Mouse (Mus musculus) adrenal gland, postnatal 10 days (tissue): ENCODE results near the gene Gm21854. TPM values are rescaled to one million over a fixed set of nuclear protein-coding genes. Genes with fewer than 3 reads are reported as not detected.
"Not testable (repeated sequence)": the region's sequence is repeated elsewhere in the genome, so short reads cannot be mapped to it uniquely, and the experiment has no call there.

Source experiments
- DNase-seq: peaks from one replicate; pipeline ENCODE4 v3.0.0; 2021; ENCODE audit warnings: mixed read lengths
- long read RNA-seq, 2 experiments: library from polyadenylated mRNA; stranded (forward); transcript quantifications; one replicate each; pipeline ENCODE4 v2.0.0; 2021
- total RNA-seq, 2 experiments: library from RNA; stranded (reverse); gene quantifications; 2 replicates each; pipeline ENCODE4 v1.2.3; 2021

Gm21854 gene
- total RNA-seq = not detected
- long read RNA-seq, experiment 1 = 0 reads
- long read RNA-seq, experiment 2 = 0 reads

GRCm38 (mm10) chrY:5656686-5657085, at the start of gene Gm21854:
Gene Gm21854 (plus strand): TSS chrY:5656986.
- DNase-seq = not testable (repeated sequence)

Other genes with a start within 250 kb of the Gm21854 start
- not detected for gene Gm20914, start 69.0 kb downstream of the Gm21854 start, total RNA-seq
- gene Gm28171, start 136.4 kb downstream of the Gm21854 start, total RNA-seq = not detected